Mouse (Mus musculus): ENCODE data around the gene Ppp1r27.

- TF ChIP-seq CTCF (conservative IDR thresholded peaks at IDR 0.05; ENCODE audit: low read length) (no peak), NANOG (IDR thresholded peaks at IDR 0.05; ENCODE audit: borderline replicate concordance, low read length) (no peak), POU5F1 (IDR thresholded peaks at IDR 0.05; ENCODE audit: borderline replicate concordance, low read length) (no peak)
Observed at GRCm38 (mm10) chr11:120510375-120511030, 40.4 kb downstream of the Ppp1r27 start.

All from E14TG2a.4 (cell line).